Mouse (Mus musculus): ENCODE measurements around the gene Ints1. TPM values are rescaled to one million over a fixed set of nuclear protein-coding genes. Genes with fewer than 3 reads are reported as not detected.
A peak's percentile ranks its signal among the peaks of the same experiment; 100 is the strongest.

The Ints1 gene
- total RNA-seq, 1 experiment, result 164 TPM

GRCm38 (mm10) chr5:139803601-139804102 lies 28.2 kb upstream of the Ints1 start:
- Histone ChIP-seq H3K27ac (ENCODE audit: insufficient read depth, low read depth, low read length, poor library complexity, severe bottlenecking) (no peak overlapping the region), H3K9ac (ENCODE audit: insufficient read depth, low read depth, low read length, poor library complexity, severe bottlenecking) (no peak overlapping the region), H3K36me3 (ENCODE audit: control insufficient read depth, insufficient read depth, low read length, poor library complexity, severe bottlenecking) (peaks cover 19% of the 10 kb centered on the region), H3K4me3 (ENCODE audit: insufficient read depth in 1 of 2, low read depth in 1 of 2, low read length in 2 of 2, poor library complexity in 1 of 2, severe bottlenecking in 1 of 2) (no peak overlapping the region; a peak in 1 of 4 replicates), H3K9me3 (ENCODE audit: control insufficient read depth, insufficient read depth, low read depth, low read length) (no peaks in the 10 kb centered on the region), H3K4me1 (ENCODE audit: control insufficient read depth in 2 of 2, insufficient read depth in 2 of 2, low read length in 2 of 2, poor library complexity in 1 of 2) (peaks cover 0 to 12% of the 10 kb centered on the region in 2 experiments; a peak in 2 of 4 replicates)
- in situ Hi-C loops (cut with MboI; ENCODE audit: low sequenced_read_pairs in 2 of 2, unreplicated experiment in 2 of 2), result no loop called here
- TF ChIP-seq ZC3H11A (IDR thresholded peaks at IDR 0.05; ENCODE audit: borderline replicate concordance, low read depth, low read length) (no peak), HCFC1 (IDR thresholded peaks at IDR 0.05; ENCODE audit: borderline replicate concordance, insufficient read depth, low read length) (0 out of 2 replicates have a peak, but pooled peaks have one; percentile 24)
- DNase-seq (ENCODE audit: low read depth, low spot score), result peak; percentile 46

- no peak for DNase-seq (ENCODE audit: low read depth, low spot score)
- H3K27ac ChIP-seq (ENCODE audit: insufficient read depth, low read depth, low read length, poor library complexity, severe bottlenecking), result no peak overlapping the region
- no peaks in the 10 kb centered on the region for H3K9me3 ChIP-seq (ENCODE audit: control insufficient read depth, insufficient read depth, low read depth, low read length)
- peaks cover 19% of the 10 kb centered on the region for H3K36me3 ChIP-seq (ENCODE audit: control insufficient read depth, insufficient read depth, low read length, poor library complexity, severe bottlenecking)
- TF ChIP-seq MAFK (IDR thresholded peaks at IDR 0.05; ENCODE audit: insufficient read depth, low read depth, low read length), result no peak
- TF ChIP-seq CHD2 (IDR thresholded peaks at IDR 0.05; ENCODE audit: low read depth, low read length), result no peak
- TF ChIP-seq ZNF384 (IDR thresholded peaks at IDR 0.05; ENCODE audit: low read depth, low read length), result no peak
- TF ChIP-seq ZC3H11A (IDR thresholded peaks at IDR 0.05; ENCODE audit: borderline replicate concordance, low read depth, low read length), result no peak
- no peak for TF ChIP-seq HCFC1 (IDR thresholded peaks at IDR 0.05; ENCODE audit: borderline replicate concordance, insufficient read depth, low read length)
- H3K9ac ChIP-seq (ENCODE audit: insufficient read depth, low read depth, low read length, poor library complexity, severe bottlenecking), result no peak overlapping the region
- no peak overlapping the region for H3K4me3 ChIP-seq (ENCODE audit: insufficient read depth in 1 of 2, low read depth in 1 of 2, low read length in 2 of 2, poor library complexity in 1 of 2, severe bottlenecking in 1 of 2)
- peaks cover 0 to 9% of the 10 kb centered on the region in 2 experiments; a peak in 2 of 4 replicates for H3K4me1 ChIP-seq (ENCODE audit: control insufficient read depth in 2 of 2, insufficient read depth in 2 of 2, low read length in 2 of 2, poor library complexity in 1 of 2)
- in situ Hi-C loops (cut with MboI; ENCODE audit: low sequenced_read_pairs in 2 of 2, unreplicated experiment in 2 of 2), result no loop called here
These were observed 27.7 kb upstream of the Ints1 start for GRCm38 (mm10) chr5:139803165-139803564.

GRCm38 (mm10) chr5:139801880-139802279 lies 26.4 kb upstream of the Ints1 start:
- Histone ChIP-seq H3K4me1 (ENCODE audit: control insufficient read depth in 2 of 2, insufficient read depth in 2 of 2, low read length in 2 of 2, poor library complexity in 1 of 2) (peaks cover 0 to 12% of the 10 kb centered on the region in 2 experiments; a peak in 1 of 4 replicates), H3K36me3 (ENCODE audit: control insufficient read depth, insufficient read depth, low read length, poor library complexity, severe bottlenecking) (peaks cover 21% of the 10 kb centered on the region), H3K9ac (ENCODE audit: insufficient read depth, low read depth, low read length, poor library complexity, severe bottlenecking) (no peak overlapping the region), H3K27ac (ENCODE audit: insufficient read depth, low read depth, low read length, poor library complexity, severe bottlenecking) (no peak overlapping the region), H3K9me3 (ENCODE audit: control insufficient read depth, insufficient read depth, low read depth, low read length) (no peaks in the 10 kb centered on the region), H3K4me3 (ENCODE audit: insufficient read depth in 1 of 2, low read depth in 1 of 2, low read length in 2 of 2, poor library complexity in 1 of 2, severe bottlenecking in 1 of 2) (no peak overlapping the region)
- TF ChIP-seq ZNF384 (IDR thresholded peaks at IDR 0.05; ENCODE audit: low read depth, low read length) (no peak), HCFC1 (IDR thresholded peaks at IDR 0.05; ENCODE audit: borderline replicate concordance, insufficient read depth, low read length) (no peak), MAFK (IDR thresholded peaks at IDR 0.05; ENCODE audit: insufficient read depth, low read depth, low read length) (no peak), ZC3H11A (IDR thresholded peaks at IDR 0.05; ENCODE audit: borderline replicate concordance, low read depth, low read length) (no peak), CHD2 (IDR thresholded peaks at IDR 0.05; ENCODE audit: low read depth, low read length) (no peak)
- in situ Hi-C loops (cut with MboI; ENCODE audit: low sequenced_read_pairs in 2 of 2, unreplicated experiment in 2 of 2), result no loop called here
- DNase-seq (ENCODE audit: low read depth, low spot score), result no peak

GRCm38 (mm10) chr5:139801231-139801630 lies 25.8 kb upstream of the Ints1 start:
- no peak for TF ChIP-seq ZNF384 (IDR thresholded peaks at IDR 0.05; ENCODE audit: low read depth, low read length)
- no peak for TF ChIP-seq ZC3H11A (IDR thresholded peaks at IDR 0.05; ENCODE audit: borderline replicate concordance, low read depth, low read length)
- in situ Hi-C loops (cut with MboI; ENCODE audit: low sequenced_read_pairs in 2 of 2, unreplicated experiment in 2 of 2), result no loop called here
- Histone ChIP-seq H3K36me3 (ENCODE audit: control insufficient read depth, insufficient read depth, low read length, poor library complexity, severe bottlenecking) (peaks cover 21% of the 10 kb centered on the region), H3K4me1 (ENCODE audit: control insufficient read depth in 2 of 2, insufficient read depth in 2 of 2, low read length in 2 of 2, poor library complexity in 1 of 2) (peaks cover 0 to 12% of the 10 kb centered on the region in 2 experiments; a peak in 1 of 4 replicates), H3K4me3 (ENCODE audit: insufficient read depth in 1 of 2, low read depth in 1 of 2, low read length in 2 of 2, poor library complexity in 1 of 2, severe bottlenecking in 1 of 2) (no peak overlapping the region), H3K27ac (ENCODE audit: insufficient read depth, low read depth, low read length, poor library complexity, severe bottlenecking) (no peak overlapping the region), H3K9me3 (ENCODE audit: control insufficient read depth, insufficient read depth, low read depth, low read length) (no peaks in the 10 kb centered on the region), H3K9ac (ENCODE audit: insufficient read depth, low read depth, low read length, poor library complexity, severe bottlenecking) (no peak overlapping the region)
- no peak for DNase-seq (ENCODE audit: low read depth, low spot score)

Data from ES-E14 (cell line).